Mouse (Mus musculus) kidney, postnatal 14 days (tissue): ENCODE measurements around the gene Mad1l1.

ENCODE experiments used
- DNase-seq: peaks from one replicate; pipeline ENCODE4 v3.0.0; 2022; ENCODE audit warnings: mixed read lengths

Mad1l1 gene

GRCm38 (mm10) chr5:140213001-140213400 is 108.4 kb downstream of the Mad1l1 start:
- DNase-seq, result no peak

GRCm38 (mm10) chr5:140210417-140211184 is 110.8 kb downstream of the Mad1l1 start:
- DNase-seq, result no peak

- DNase-seq, result peak; percentile 73
Measured at GRCm38 (mm10) chr5:140208743-140209409, 112.5 kb downstream of the Mad1l1 start.

GRCm38 (mm10) chr5:140206726-140207703 is 114.3 kb downstream of the Mad1l1 start:
- DNase-seq, result peak; percentile 58

- DNase-seq, result no peak
Measured at GRCm38 (mm10) chr5:140205991-140206390, 115.4 kb downstream of the Mad1l1 start.

- DNase-seq, result no peak
Measured at GRCm38 (mm10) chr5:140204465-140204864, 116.9 kb downstream of the Mad1l1 start.

GRCm38 (mm10) chr5:140204037-140204436 is 117.3 kb downstream of the Mad1l1 start:
- no peak for DNase-seq

GRCm38 (mm10) chr5:140202451-140202850 is 118.9 kb downstream of the Mad1l1 start:
- DNase-seq, result no peak

GRCm38 (mm10) chr5:140201566-140201965 is 119.8 kb downstream of the Mad1l1 start:
- DNase-seq, result no peak

- no peak for DNase-seq
Measured at GRCm38 (mm10) chr5:140201109-140201508, 120.2 kb downstream of the Mad1l1 start.

GRCm38 (mm10) chr5:140197705-140198104 is 123.6 kb downstream of the Mad1l1 start:
- peak; percentile 83 for DNase-seq

- DNase-seq, result no peak
Measured at GRCm38 (mm10) chr5:140196446-140196845, 124.9 kb downstream of the Mad1l1 start.

- no peak for DNase-seq
Measured at GRCm38 (mm10) chr5:140194173-140194572, 127.2 kb downstream of the Mad1l1 start.

- no peak for DNase-seq
Measured at GRCm38 (mm10) chr5:140191539-140191938, 129.8 kb downstream of the Mad1l1 start.

- DNase-seq, result no peak
Measured at GRCm38 (mm10) chr5:140186351-140186750, 135.0 kb downstream of the Mad1l1 start.

GRCm38 (mm10) chr5:140185757-140186156 is 135.6 kb downstream of the Mad1l1 start:
- no peak for DNase-seq

GRCm38 (mm10) chr5:140183387-140183786 is 138.0 kb downstream of the Mad1l1 start:
- DNase-seq, result no peak

GRCm38 (mm10) chr5:140182351-140182750 is 139.0 kb downstream of the Mad1l1 start:
- DNase-seq, result no peak

GRCm38 (mm10) chr5:140180016-140180415 is 141.3 kb downstream of the Mad1l1 start:
- no peak for DNase-seq

GRCm38 (mm10) chr5:140178058-140178690 is 143.2 kb downstream of the Mad1l1 start:
- peak; percentile 46 for DNase-seq

GRCm38 (mm10) chr5:140177582-140177981 is 143.8 kb downstream of the Mad1l1 start:
- DNase-seq, result no peak

GRCm38 (mm10) chr5:140176370-140176769 is 145.0 kb downstream of the Mad1l1 start:
- no peak for DNase-seq
